Mouse (Mus musculus) skeletal muscle tissue, adult 2 months (tissue): ENCODE data around the gene Gm10719.
"Not testable (repeated sequence)": the region's sequence is repeated elsewhere in the genome, so short reads cannot be mapped to it uniquely, and the experiment has no call there.

Experiments used
- DNase-seq: peaks from one replicate; pipeline ENCODE4 v3.0.0-alpha.2; 2012; ENCODE audit warnings: low read depth, low spot score

Gm10719 gene

DNA sequence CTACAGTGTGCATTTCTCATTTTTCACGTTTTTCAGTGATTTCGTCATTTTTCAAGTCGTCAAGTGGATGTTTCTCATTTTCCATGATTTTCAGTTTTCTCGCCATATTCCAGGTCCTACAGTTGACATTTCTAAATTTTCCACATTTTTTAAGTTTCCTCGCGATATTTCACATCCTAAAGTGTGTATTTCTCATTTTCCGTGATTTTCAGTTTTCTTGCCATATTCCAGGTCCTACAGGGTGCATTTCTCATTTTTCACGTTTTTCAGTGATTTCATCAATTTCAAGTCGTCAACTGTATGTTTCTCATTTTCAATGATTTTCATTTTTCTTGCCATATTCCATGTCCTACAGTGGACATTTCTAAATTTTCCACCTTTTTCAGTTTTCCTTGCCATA lies at the start of gene Gm10719:
Gene Gm10719, plus strand, starts transcription at position 301 of the 400 bp plus-strand sequence.
- DNase-seq, result not testable (repeated sequence)

DNA sequence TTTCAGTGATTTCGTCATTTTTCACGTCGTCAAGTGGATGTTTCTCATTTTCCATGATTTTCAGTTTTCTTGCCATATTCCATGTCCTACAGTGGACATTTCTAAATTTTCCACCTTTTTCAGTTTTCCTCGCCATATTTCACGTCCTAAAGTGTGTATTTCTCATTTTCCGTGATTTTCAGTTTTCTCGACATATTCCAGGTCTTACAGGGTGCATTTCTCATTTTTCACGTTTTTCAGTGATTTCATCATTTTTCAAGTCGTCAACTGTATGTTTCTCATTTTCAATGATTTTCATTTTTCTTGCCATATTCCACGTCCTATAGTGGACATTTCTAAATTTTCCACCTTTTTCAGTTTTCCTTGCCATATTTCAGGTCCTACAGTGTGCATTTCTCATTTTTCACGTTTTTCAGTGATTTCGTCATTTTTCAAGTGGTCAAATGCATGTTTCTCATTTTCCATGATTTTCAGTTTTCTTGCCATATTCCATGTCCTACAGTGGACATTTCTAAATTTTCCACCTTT lies 16.7 kb upstream of the Gm10719 start, which contains the start of gene Gm10722:
Gene Gm10722, plus strand, starts transcription at position 478 of the 528 bp plus-strand sequence.
- peak; percentile 2 for DNase-seq

DNA sequence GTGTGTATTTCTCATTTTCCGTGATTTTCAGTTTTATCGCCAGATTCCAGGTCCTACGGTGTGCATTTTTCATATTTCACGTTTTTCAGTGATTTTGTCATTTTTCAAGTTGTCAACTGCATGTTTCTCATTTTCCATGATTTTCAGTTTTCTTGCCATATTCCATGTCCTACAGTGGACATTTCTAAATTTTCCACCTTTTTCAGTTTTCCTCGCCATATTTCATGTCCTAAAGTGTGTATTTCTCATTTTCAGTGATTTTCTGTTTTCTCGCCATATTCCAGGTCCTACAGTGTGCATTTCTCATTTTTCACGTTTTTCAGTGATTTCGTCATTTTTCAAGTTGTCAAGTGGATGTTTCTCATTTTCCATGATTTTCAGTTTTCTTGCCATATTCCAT lies 16.2 kb upstream of the Gm10719 start:
- not testable (repeated sequence) for DNase-seq

DNA sequence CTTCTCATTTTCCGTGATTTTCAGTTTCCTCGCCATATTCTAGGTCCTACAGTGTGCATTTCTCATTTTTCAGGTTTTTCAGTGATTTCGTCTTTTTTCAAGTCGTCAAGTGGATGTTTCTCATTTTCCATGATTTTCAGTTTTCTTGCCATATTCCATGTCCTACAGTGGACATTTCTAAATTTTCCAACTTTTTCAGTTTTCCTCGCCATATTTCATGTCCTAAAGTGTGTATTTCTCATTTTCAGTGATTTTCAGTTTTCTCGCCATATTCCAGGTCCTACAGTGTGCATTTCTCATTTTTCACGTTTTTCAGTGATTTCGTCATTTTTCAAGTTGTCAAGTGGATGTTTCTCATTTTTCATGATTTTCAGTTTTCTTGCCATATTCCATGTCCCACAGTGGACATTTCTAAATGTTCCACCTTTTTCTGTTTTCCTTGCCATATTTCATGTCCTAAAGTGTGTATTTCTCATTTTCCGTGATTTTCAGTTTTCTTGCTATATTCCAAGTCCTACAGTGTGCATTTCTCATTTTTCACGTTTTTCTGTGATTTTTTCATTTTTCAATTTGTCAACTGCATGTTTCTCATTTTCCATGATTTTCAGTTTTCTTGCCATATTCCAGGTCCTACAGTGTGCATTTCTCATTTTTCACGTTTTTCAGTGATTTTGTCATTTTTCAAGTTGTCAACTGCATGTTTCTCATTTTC lies 15.1 kb upstream of the Gm10719 start:
- not testable (repeated sequence) for DNase-seq

DNA sequence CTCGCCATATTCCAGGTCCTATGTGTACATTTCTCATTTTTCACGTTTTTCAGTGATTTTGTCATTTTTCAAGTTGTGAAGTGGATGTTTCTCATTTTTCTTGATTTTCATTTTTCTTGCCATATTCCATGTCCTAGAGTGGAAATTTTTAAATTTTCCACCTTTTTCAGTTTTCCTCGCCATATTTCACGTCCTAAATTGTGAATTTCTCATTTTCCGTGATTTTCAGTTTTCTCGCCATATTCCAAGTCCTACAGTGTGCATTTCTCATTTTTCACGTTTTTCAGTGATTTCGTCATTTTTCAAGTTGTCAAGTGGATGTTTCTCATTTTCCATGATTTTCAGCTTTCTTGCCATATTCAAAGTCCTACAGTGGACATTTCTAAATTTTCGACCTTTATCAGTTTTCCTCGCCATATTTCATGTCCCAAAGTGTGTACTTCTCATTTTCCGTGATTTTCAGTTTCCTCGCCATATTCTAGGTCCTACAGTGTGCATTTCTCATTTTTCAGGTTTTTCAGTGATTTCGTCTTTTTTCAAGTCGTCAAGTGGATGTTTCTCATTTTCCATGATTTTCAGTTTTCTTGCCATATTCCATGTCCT lies 14.3 kb upstream of the Gm10719 start, which contains the start of gene Gm11168:
Gene Gm11168, plus strand, starts transcription at position 553 of the 603 bp plus-strand sequence.
- DNase-seq, result not testable (repeated sequence)

DNA sequence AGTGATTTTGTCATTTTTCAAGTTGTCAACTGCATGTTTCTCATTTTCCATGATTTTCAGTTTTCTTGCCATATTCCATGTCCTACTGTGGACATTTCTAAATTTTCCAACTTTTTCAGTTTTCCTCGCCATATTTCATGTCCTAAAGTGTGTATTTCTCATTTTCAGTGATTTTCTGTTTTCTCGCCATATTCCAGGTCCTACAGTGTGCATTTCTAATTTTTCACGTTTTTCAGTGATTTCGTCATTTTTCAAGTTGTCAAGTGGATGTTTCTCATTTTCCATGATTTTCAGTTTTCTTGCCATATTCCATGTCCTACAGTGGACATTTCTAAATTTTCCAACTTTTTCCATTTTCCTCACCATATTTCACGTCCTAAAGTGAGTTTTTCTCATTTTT lies 11.0 kb upstream of the Gm10719 start:
- DNase-seq, result not testable (repeated sequence)

DNA sequence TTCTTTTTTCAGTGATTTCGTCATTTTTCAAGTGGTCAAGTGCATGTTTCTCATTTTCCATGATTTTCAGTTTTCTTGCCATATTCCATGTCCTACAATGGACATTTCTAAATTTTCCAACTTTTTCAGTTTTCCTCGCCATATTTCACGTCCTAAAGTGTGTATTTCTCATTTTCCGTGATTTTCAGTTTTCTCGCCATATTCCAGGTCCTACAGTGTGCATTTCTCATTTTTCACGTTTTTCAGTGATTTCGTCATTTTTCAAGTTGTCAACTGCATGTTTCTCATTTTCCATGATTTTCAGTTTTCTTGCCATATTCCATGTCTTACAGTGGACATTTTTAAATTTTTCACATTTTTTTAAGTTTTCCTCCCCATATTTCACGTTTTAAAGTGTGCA lies 10.6 kb upstream of the Gm10719 start:
- not testable (repeated sequence) for DNase-seq

DNA sequence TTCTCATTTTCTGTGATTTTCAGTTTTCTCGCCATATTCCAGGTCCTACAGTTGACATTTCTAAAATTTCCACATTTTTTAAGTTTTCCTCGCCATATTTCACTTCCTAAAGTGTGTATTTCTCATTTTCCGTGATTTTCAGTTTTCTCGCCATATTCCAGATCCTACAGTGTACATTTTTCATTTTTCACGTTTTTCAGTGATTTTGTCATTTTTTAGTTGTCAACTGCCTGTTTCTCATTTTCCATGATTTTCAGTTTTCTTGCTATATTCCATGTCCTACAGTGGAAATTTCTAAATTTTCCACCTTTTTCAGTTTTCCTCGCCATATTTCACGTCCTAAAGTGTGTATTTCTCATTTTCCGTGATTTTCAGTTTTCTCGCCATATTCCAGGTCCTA lies 9.9 kb upstream of the Gm10719 start:
- not testable (repeated sequence) for DNase-seq

DNA sequence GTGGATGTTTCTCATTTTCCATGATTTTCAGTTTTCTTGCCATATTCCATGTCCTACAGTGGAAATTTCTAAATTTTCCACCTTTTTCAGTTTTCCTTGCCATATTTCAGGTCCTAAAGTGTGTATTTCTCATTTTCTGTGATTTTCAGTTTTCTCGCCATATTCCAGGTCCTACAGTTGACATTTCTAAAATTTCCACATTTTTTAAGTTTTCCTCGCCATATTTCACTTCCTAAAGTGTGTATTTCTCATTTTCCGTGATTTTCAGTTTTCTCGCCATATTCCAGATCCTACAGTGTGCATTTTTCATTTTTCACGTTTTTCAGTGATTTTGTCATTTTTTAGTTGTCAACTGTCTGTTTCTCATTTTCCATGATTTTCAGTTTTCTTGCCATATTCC lies 7.9 kb upstream of the Gm10719 start:
- DNase-seq, result not testable (repeated sequence)

DNA sequence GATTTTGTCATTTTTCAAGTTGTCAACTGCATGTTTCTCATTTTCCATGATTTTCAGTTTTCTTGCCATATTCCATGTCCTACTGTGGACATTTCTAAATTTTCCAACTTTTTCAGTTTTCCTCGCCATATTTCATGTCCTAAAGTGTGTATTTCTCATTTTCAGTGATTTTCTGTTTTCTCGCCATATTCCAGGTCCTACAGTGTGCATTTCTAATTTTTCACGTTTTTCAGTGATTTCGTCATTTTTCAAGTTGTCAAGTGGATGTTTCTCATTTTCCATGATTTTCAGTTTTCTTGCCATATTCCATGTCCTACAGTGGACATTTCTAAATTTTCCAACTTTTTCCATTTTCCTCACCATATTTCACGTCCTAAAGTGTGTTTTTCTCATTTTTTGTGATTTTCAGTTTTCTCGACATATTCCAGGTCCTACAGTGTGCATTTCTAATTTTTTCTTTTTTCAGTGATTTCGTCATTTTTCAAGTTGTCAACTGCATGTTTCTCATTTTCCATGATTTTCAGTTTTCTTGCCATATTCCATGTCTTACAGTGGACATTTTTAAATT lies 5.1 kb upstream of the Gm10719 start:
- DNase-seq, result not testable (repeated sequence)

DNA sequence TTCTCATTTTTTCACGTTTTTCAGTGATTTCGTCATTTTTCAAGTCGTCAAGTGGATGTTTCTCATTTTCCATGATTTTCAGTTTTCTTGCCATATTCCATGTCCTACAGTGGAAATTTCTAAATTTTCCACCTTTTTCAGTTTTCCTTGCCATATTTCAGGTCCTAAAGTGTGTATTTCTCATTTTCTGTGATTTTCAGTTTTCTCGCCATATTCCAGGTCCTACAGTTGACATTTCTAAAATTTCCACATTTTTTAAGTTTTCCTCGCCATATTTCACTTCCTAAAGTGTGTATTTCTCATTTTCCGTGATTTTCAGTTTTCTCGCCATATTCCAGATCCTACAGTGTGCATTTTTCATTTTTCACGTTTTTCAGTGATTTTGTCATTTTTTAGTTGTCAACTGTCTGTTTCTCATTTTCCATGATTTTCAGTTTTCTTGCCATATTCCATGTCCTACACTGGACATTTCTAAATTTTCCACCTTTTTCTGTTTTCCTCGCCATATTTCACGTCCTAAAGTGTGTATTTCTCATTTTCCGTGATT lies 4.4 kb upstream of the Gm10719 start, which contains the start of gene Gm10721:
Gene Gm10721, plus strand, starts transcription at position 408 of the 547 bp plus-strand sequence.
- DNase-seq, result not testable (repeated sequence)

DNA sequence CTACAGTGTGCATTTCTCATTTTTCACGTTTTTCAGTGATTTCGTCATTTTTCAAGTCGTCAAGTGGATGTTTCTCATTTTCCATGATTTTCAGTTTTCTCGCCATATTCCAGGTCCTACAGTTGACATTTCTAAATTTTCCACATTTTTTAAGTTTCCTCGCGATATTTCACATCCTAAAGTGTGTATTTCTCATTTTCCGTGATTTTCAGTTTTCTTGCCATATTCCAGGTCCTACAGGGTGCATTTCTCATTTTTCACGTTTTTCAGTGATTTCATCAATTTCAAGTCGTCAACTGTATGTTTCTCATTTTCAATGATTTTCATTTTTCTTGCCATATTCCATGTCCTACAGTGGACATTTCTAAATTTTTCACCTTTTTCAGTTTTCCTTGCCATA lies 1.9 kb upstream of the Gm10719 start, which contains the start of gene Gm10720:
Gene Gm10720, plus strand, starts transcription at position 301 of the 400 bp plus-strand sequence.
- DNase-seq, result not testable (repeated sequence)

DNA sequence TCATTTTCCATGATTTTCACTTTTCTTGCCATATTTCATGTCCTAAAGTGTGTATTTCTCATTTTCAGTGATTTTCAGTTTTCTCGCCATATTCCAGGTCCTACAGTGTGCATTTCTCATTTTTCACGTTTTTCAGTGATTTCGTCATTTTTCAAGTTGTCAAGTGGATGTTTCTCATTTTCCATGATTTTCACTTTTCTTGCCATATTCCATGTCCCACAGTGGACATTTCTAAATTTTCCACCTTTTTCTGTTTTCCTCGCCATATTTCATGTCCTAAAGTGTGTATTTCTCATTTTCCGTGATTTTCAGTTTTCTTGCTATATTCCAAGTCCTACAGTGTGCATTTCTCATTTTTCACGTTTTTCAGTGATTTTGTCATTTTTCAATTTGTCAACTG lies 1.3 kb upstream of the Gm10719 start:
- DNase-seq, result not testable (repeated sequence)

DNA sequence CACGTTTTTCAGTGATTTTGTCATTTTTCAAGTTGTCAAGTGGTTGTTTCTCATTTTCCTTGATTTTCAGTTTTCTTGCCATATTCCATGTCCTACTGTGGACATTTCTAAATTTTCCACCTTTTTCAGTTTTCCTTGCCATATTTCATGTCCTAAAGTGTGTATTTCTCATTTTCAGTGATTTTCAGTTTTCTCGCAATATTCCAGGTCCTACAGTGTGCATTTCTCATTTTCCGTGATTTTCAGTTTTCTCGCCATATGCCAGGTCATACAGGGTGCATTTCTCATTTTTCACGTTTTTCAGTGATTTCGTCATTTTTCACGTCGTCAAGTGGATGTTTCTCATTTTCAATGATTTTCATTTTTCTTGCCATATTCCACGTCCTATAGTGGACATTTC lies 1.7 kb downstream of the Gm10719 start:
- DNase-seq, result not testable (repeated sequence)

DNA sequence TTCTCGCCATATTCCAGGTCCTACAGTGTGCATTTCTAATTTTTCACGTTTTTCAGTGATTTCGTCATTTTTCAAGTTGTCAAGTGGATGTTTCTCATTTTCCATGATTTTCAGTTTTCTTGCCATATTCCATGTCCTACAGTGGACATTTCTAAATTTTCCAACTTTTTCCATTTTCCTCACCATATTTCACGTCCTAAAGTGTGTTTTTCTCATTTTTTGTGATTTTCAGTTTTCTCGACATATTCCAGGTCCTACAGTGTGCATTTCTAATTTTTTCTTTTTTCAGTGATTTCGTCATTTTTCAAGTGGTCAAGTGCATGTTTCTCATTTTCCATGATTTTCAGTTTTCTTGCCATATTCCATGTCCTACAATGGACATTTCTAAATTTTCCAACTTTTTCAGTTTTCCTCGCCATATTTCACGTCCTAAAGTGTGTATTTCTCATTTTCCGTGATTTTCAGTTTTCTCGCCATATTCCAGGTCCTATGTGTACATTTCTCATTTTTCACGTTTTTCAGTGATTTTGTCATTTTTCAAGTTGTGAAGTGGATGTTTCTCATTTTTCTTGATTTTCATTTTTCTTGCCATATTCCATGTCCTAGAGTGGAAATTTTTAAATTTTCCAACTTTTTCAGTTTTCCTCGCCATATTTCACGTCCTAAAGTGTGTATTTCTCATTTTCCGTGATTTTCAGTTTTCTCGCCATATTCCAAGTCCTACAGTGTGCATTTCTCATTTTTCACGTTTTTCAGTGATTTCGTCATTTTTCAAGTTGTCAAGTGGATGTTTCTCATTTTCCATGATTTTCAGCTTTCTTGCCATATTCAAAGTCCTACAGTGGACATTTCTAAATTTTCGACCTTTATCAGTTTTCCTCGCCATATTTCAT lies 2.9 kb downstream of the Gm10719 start:
- DNase-seq, result not testable (repeated sequence)

DNA sequence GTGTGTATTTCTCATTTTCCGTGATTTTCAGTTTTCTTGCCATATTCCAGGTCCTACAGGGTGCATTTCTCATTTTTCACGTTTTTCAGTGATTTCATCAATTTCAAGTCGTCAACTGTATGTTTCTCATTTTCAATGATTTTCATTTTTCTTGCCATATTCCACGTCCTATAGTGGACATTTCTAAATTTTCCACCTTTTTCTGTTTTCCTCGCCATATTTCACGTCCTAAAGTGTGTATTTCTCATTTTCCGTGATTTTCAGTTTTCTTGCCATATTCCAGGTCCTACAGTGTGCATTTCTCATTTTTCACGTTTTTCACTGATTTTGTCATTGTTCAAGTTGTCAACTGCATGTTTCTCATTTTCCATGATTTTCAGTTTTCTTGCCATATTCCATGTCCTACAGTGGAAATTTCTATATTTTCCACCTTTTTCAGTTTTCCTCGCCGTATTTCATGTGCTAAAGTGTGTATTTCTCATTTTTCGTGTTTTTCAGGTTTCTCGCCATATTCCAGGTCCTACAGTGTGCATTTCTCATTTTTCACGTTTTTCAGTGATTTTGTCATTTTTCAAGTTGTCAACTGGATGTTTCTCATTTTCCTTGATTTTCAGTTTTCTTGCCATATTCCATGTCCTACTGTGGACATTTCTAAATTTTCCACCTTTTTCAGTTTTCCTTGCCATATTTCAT lies 5.3 kb downstream of the Gm10719 start:
- DNase-seq, result peak; percentile 12

DNA sequence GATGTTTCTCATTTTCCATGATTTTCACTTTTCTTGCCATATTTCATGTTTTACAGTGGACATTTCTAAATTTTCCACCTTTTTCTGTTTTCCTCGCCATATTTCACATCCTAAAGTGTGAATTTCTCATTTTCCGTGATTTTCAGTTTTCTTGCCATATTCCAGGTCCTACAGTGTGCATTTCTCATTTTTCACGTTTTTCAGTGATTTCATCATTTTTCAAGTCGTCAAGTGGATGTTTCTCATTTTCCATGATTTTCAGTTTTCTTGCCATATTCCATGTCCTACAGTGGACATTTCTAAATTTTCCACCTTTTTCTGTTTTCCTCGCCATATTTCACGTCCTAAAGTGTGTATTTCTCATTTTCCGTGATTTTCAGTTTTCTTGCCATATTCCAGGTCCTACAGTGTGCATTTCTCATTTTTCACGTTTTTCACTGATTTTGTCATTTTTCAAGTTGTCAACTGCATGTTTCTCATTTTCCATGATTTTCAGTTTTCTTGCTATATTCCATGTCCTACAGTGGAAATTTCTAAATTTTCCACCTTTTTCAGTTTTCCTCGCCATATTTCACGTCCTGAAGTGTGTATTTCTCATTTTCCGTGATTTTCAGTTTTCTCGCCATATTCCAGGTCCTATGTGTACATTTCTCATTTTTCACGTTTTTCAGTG lies 6.2 kb downstream of the Gm10719 start, which contains the start of gene Gm10718:
Gene Gm10718, plus strand, starts transcription at position 236 of the 673 bp plus-strand sequence.
- DNase-seq, result not testable (repeated sequence)

DNA sequence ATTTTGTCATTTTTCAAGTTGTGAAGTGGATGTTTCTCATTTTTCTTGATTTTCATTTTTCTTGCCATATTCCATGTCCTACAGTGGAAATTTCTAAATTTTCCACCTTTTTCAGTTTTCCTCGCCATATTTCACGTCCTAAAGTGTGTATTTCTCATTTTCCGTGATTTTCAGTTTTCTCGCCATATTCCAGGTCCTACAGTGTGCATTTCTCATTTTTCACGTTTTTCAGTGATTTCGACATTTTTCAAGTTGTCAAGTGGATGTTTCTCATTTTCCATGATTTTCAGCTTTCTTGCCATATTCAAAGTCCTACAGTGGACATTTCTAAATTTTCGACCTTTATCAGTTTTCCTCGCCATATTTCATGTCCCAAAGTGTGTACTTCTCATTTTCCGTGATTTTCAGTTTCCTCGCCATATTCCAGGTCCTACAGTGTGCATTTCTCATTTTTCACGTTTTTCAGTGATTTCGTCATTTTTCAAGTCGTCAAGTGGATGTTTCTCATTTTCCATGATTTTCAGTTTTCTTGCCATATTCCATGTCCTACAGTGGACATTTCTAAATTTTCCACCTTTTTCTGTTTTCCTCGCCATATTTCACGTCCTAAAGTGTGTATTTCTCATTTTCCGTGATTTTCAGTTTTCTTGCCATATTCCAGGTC lies 6.9 kb downstream of the Gm10719 start:
- DNase-seq, result not testable (repeated sequence)

DNA sequence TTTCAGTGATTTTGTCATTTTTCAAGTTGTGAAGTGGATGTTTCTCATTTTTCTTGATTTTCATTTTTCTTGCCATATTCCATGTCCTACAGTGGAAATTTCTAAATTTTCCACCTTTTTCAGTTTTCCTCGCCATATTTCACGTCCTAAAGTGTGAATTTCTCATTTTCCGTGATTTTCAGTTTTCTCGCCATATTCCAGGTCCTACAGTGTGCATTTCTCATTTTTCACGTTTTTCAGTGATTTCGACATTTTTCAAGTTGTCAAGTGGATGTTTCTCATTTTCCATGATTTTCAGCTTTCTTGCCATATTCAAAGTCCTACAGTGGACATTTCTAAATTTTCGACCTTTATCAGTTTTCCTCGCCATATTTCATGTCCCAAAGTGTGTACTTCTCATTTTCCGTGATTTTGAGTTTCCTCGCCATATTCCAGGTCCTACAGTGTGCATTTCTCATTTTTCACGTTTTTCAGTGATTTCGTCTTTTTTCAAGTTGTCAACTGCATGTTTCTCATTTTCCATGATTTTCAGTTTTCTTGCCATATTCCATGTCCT lies 7.8 kb downstream of the Gm10719 start, which contains the start of gene Gm10717:
Gene Gm10717, plus strand, starts transcription at position 506 of the 556 bp plus-strand sequence.
- DNase-seq, result not testable (repeated sequence)
